ENCODE assay signal across 30 mouse cellular contexts in genomic region chr6:25304844-25305504, GRCm38 (mm10).
A peak's percentile ranks its signal among the peaks of the same experiment; 100 is the strongest.
DNase-seq lines count a peak whose midpoint lies in the region; ATAC-seq lines count a peak whose summit lies in the region.
"Had no signal": no experiment of that assay in that cellular context is flagged by ENCODE, and none has a peak within 500 bp of the region (broad histone marks: within the 10 kb centered on the region; RNA-seq: fewer than 3 reads in every experiment).

No protein-coding gene starts in this region.

- no peaks in the 10 kb centered on the region for H3K4me1 ChIP-seq in hindbrain, embryonic 12.5 days
- H3K4me1 ChIP-seq in hindbrain, embryonic 11.5 days (replicated peaks; ENCODE audit: control insufficient read depth, insufficient read depth, low read length), result no peaks in the 10 kb centered on the region
- H3K4me1 ChIP-seq in midbrain, embryonic 15.5 days, result no peaks in the 10 kb centered on the region
- H3K4me1 ChIP-seq in midbrain, embryonic 16.5 days (ENCODE audit: control insufficient read depth, insufficient read depth, low read length), result no peaks in the 10 kb centered on the region
- H3K4me1 ChIP-seq in forebrain, embryonic 16.5 days (replicated peaks; ENCODE audit: control insufficient read depth, insufficient read depth, low read length), result 0 out of 2 replicates have a peak, but pooled peaks cover 2% of the 10 kb centered on the region
- no peaks in the 10 kb centered on the region for H3K4me1 ChIP-seq in neural tube, embryonic 15.5 days
- H3K4me1 ChIP-seq: embryonic facial prominence, embryonic 13.5 days; hindbrain, embryonic 15.5 days; intestine, embryonic 15.5 days; limb, embryonic 10.5 days; limb, embryonic 15.5 days; liver, embryonic 13.5 days had no signal

- H3K36me3 ChIP-seq in hindbrain, embryonic 12.5 days, result no peaks in the 10 kb centered on the region
- no peaks in the 10 kb centered on the region for H3K36me3 ChIP-seq in hindbrain, embryonic 11.5 days (ENCODE audit: control insufficient read depth, insufficient read depth, low read length)
- no peaks in the 10 kb centered on the region for H3K36me3 ChIP-seq in midbrain, embryonic 15.5 days (replicated peaks)
- H3K36me3 ChIP-seq in midbrain, embryonic 16.5 days (ENCODE audit: control insufficient read depth, insufficient read depth, low read length), result no peaks in the 10 kb centered on the region
- no peaks in the 10 kb centered on the region for H3K36me3 ChIP-seq in forebrain, embryonic 16.5 days (ENCODE audit: control insufficient read depth, insufficient read depth)
- H3K36me3 ChIP-seq in neural tube, embryonic 15.5 days, result no peaks in the 10 kb centered on the region
- H3K36me3 ChIP-seq: embryonic facial prominence, embryonic 13.5 days; hindbrain, embryonic 15.5 days; intestine, embryonic 15.5 days; limb, embryonic 10.5 days; limb, embryonic 15.5 days; liver, embryonic 13.5 days had no signal

- WGBS in hindbrain, embryonic 12.5 days, result 76% methylated on average over 4 of the region's 4 CpGs
- WGBS in hindbrain, embryonic 11.5 days, result 86% methylated on average over 4 of the region's 4 CpGs
- 71% methylated on average over 4 of the region's 4 CpGs for WGBS in midbrain, embryonic 15.5 days
- WGBS in midbrain, embryonic 16.5 days, result 72% methylated on average over 4 of the region's 4 CpGs
- 46% methylated on average over 4 of the region's 4 CpGs for WGBS in forebrain, embryonic 16.5 days
- WGBS in neural tube, embryonic 15.5 days, result 64% methylated on average over 4 of the region's 4 CpGs

- no peaks in the 10 kb centered on the region for H3K9me3 ChIP-seq in hindbrain, embryonic 12.5 days (replicated peaks)
- H3K9me3 ChIP-seq in hindbrain, embryonic 11.5 days (ENCODE audit: control insufficient read depth, low read length), result no peaks in the 10 kb centered on the region
- no peaks in the 10 kb centered on the region for H3K9me3 ChIP-seq in midbrain, embryonic 15.5 days
- no peaks in the 10 kb centered on the region for H3K9me3 ChIP-seq in midbrain, embryonic 16.5 days (replicated peaks; ENCODE audit: control insufficient read depth, low read length, poor library complexity, severe bottlenecking)
- H3K9me3 ChIP-seq in forebrain, embryonic 16.5 days (ENCODE audit: control insufficient read depth, low read length), result no peaks in the 10 kb centered on the region
- H3K9me3 ChIP-seq in neural tube, embryonic 15.5 days (replicated peaks), result no peaks in the 10 kb centered on the region
- H3K9me3 ChIP-seq: embryonic facial prominence, embryonic 13.5 days; hindbrain, embryonic 15.5 days; intestine, embryonic 15.5 days; limb, embryonic 10.5 days; limb, embryonic 15.5 days; liver, embryonic 13.5 days had no signal

- peak; percentile 78 for ATAC-seq in hindbrain, embryonic 12.5 days (ENCODE audit: low FRiP score)
- ATAC-seq in hindbrain, embryonic 11.5 days (ENCODE audit: low FRiP score), result no peak
- ATAC-seq in midbrain, embryonic 15.5 days (replicated peaks), result peak; percentile 56
- no peak for ATAC-seq in midbrain, embryonic 16.5 days
- ATAC-seq in forebrain, embryonic 16.5 days, result peak; percentile 72
- ATAC-seq in neural tube, embryonic 15.5 days (ENCODE audit: low FRiP score), result peak; percentile 28; the same call in 1 of the 2 replicates
- ATAC-seq: intestine, embryonic 15.5 days; lung, postnatal 0 days; Patski had no signal

- no peak overlapping the region for H3K27ac ChIP-seq in hindbrain, embryonic 12.5 days
- H3K27ac ChIP-seq in hindbrain, embryonic 11.5 days (ENCODE audit: low read depth, low read length), result no peak overlapping the region
- H3K27ac ChIP-seq in midbrain, embryonic 15.5 days, result no peak overlapping the region
- H3K27ac ChIP-seq in midbrain, embryonic 16.5 days (ENCODE audit: low read length), result no peak overlapping the region
- no peak overlapping the region for H3K27ac ChIP-seq in forebrain, embryonic 16.5 days (ENCODE audit: low read length)
- no peak overlapping the region for H3K27ac ChIP-seq in neural tube, embryonic 15.5 days (replicated peaks)
- H3K27ac ChIP-seq: embryonic facial prominence, embryonic 13.5 days; hindbrain, embryonic 15.5 days; intestine, embryonic 15.5 days; kidney, postnatal 0 days; limb, embryonic 10.5 days; limb, embryonic 15.5 days; liver, embryonic 13.5 days; macrophage had no signal

- H3K4me2 ChIP-seq in hindbrain, embryonic 12.5 days (replicated peaks), result no peak overlapping the region
- no peak overlapping the region for H3K4me2 ChIP-seq in hindbrain, embryonic 11.5 days (replicated peaks; ENCODE audit: low read depth, low read length)
- no peak overlapping the region for H3K4me2 ChIP-seq in midbrain, embryonic 15.5 days
- H3K4me2 ChIP-seq in midbrain, embryonic 16.5 days (ENCODE audit: low read length), result no peak overlapping the region
- no peak overlapping the region for H3K4me2 ChIP-seq in forebrain, embryonic 16.5 days (ENCODE audit: low read length)
- no peak overlapping the region for H3K4me2 ChIP-seq in neural tube, embryonic 15.5 days
- H3K4me2 ChIP-seq: embryonic facial prominence, embryonic 13.5 days; hindbrain, embryonic 15.5 days; intestine, embryonic 15.5 days; limb, embryonic 15.5 days; liver, embryonic 13.5 days had no signal

- no peak overlapping the region for H3K9ac ChIP-seq in hindbrain, embryonic 12.5 days
- no peak overlapping the region for H3K9ac ChIP-seq in hindbrain, embryonic 11.5 days (ENCODE audit: low read depth, low read length)
- no peak overlapping the region for H3K9ac ChIP-seq in midbrain, embryonic 15.5 days
- H3K9ac ChIP-seq in midbrain, embryonic 16.5 days (ENCODE audit: low read depth, low read length), result no peak overlapping the region
- H3K9ac ChIP-seq in forebrain, embryonic 16.5 days (replicated peaks; ENCODE audit: low read depth, low read length), result no peak overlapping the region
- no peak overlapping the region for H3K9ac ChIP-seq in neural tube, embryonic 15.5 days (replicated peaks)
- H3K9ac ChIP-seq: embryonic facial prominence, embryonic 13.5 days; hindbrain, embryonic 15.5 days; intestine, embryonic 15.5 days; limb, embryonic 15.5 days; liver, embryonic 13.5 days had no signal

- no peak overlapping the region for H3K4me3 ChIP-seq in hindbrain, embryonic 12.5 days
- no peak overlapping the region for H3K4me3 ChIP-seq in hindbrain, embryonic 11.5 days (ENCODE audit: low read depth, low read length)
- no peak overlapping the region for H3K4me3 ChIP-seq in midbrain, embryonic 15.5 days
- no peak overlapping the region for H3K4me3 ChIP-seq in midbrain, embryonic 16.5 days (ENCODE audit: low read depth, low read length)
- H3K4me3 ChIP-seq in forebrain, embryonic 16.5 days (replicated peaks; ENCODE audit: low read length), result no peak overlapping the region
- no peak overlapping the region for H3K4me3 ChIP-seq in neural tube, embryonic 15.5 days (replicated peaks)
- H3K4me3 ChIP-seq: embryonic facial prominence, embryonic 13.5 days; hindbrain, embryonic 15.5 days; intestine, embryonic 15.5 days; limb, embryonic 10.5 days; limb, embryonic 15.5 days; liver, embryonic 13.5 days had no signal

- H3K27me3 ChIP-seq in hindbrain, embryonic 12.5 days, result no peaks in the 10 kb centered on the region
- no peaks in the 10 kb centered on the region for H3K27me3 ChIP-seq in hindbrain, embryonic 11.5 days (ENCODE audit: control insufficient read depth, insufficient read depth, low read length)
- no peaks in the 10 kb centered on the region for H3K27me3 ChIP-seq in midbrain, embryonic 15.5 days (replicated peaks)
- H3K27me3 ChIP-seq in midbrain, embryonic 16.5 days (ENCODE audit: control insufficient read depth, insufficient read depth, low read depth, low read length), result no peaks in the 10 kb centered on the region
- no peaks in the 10 kb centered on the region for H3K27me3 ChIP-seq in forebrain, embryonic 16.5 days (replicated peaks; ENCODE audit: control insufficient read depth, insufficient read depth, low read length)
- no peaks in the 10 kb centered on the region for H3K27me3 ChIP-seq in neural tube, embryonic 15.5 days (replicated peaks)
- H3K27me3 ChIP-seq: embryonic facial prominence, embryonic 13.5 days; hindbrain, embryonic 15.5 days; intestine, embryonic 15.5 days; limb, embryonic 15.5 days; liver, embryonic 13.5 days; Patski had no signal

- no peak for DNase-seq in hindbrain, embryonic 11.5 days (ENCODE audit: low spot score)
- no peak for DNase-seq in thymus, adult 18-20 months
- no peak for DNase-seq in frontal cortex, postnatal 10 days (ENCODE audit: low spot score in 2 of 2)
- DNase-seq: adrenal gland, postnatal 10 days; cerebellum, adult 11-12 months; cerebellum, postnatal 10 days; gastrocnemius, postnatal 14 days; heart, postnatal 14 days; kidney, adult 2 months; kidney, postnatal 4 days; layer of hippocampus, postnatal 36 days; liver, embryonic 13.5 days; lung, adult 18-20 months; right cerebral cortex, adult 18-20 months; spleen, adult 18-20 months; thymus, postnatal 25 days had no signal

Comparison
In these comparisons a context has a peak if more than half of its experiments do, and no peak if none do; other contexts are left out.
1. ATAC-seq: peak in hindbrain, embryonic 12.5 days (single experiment), midbrain, embryonic 15.5 days (single experiment), forebrain, embryonic 16.5 days (single experiment) and neural tube, embryonic 15.5 days (single experiment); none in hindbrain, embryonic 11.5 days (single experiment) and midbrain, embryonic 16.5 days (single experiment).